Mouse (Mus musculus) layer of hippocampus, postnatal 10 days (tissue): ENCODE results near the gene Deup1. TPM values are rescaled to one million over a fixed set of nuclear protein-coding genes. Genes with fewer than 3 reads are reported as not detected.
"Not testable (repeated sequence)": the region's sequence is repeated elsewhere in the genome, so short reads cannot be mapped to it uniquely, and the experiment has no call there.

ENCODE experiments used
- DNase-seq, 2 experiments: peaks; one replicate each; pipeline ENCODE4 v3.0.0; 2021; ENCODE audit warnings: low spot score in 2 of 2
- total RNA-seq, 2 experiments: library from RNA; stranded (reverse); gene quantifications; 2 replicates each; pipeline ENCODE4 v1.2.3; 2021

Gene Deup1
- total RNA-seq, 2 experiments from 2014 or later: 1.6 to 1.8 TPM

DNA sequence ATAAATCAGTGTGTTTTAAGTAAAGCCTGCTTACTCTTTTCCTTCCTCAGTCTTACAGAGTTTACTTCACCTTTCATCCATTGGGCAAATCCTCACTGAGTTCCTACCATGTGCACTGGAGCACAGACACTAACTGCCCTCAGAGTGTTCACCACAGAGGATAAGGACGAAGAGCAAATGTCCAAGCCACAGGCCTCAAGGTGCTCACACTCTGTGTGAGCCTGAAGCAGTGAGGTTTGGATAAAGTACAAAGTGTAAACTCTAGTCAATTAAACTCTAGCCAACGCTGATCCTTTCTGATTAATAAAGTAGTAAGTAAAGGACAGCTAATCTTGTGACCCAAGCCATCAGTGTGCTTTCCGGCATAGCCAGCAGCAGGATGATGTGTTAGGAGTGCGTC lies 33.6 kb downstream of the Deup1 start:
- no peak for DNase-seq

GRCm38 (mm10) chr9:15587157-15587854 lies 40.4 kb downstream of the Deup1 start:
- DNase-seq: no peak

DNA sequence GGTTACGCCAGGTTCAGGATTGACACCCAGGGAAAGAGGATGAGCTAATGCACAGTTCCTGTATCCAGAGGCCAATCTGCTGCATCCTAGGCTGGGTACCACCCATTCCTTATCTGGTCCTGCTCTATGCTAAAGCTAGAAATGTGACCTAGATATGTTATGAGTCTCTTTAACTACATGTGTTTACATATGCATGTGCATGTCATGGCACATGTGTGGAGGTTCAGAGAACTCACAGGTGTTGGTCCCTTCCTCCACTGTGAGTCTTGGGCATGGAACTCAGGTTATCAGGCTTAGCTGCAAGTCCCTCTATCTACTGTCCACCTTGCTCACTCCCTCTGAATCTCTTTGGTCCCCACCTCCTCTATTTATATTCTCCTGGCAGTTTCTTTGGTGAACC lies 41.8 kb downstream of the Deup1 start:
- DNase-seq: no peak

DNA sequence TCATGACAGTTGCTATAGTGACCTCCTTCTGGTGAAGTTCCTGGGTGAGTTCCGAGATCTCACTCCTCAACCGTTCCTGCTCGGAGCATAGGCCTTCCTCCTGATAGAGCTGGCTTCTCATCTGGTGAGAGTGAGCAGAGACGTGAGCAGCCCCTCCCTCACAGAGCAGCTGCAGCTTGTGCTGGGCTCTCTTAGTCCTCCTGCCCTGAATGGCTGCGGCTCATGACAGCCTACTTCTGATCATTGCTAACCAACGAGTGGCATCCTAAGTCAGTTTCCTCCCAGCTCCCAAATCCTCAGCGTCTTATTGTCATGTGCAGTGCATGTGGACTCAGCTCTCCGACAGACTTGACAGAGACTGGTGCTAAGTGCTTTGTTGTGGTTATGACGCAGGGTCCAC lies 43.5 kb downstream of the Deup1 start:
- DNase-seq: no peak

- no peak for DNase-seq
Measured at GRCm38 (mm10) chr9:15582026-15582425, 45.7 kb downstream of the Deup1 start.

DNA sequence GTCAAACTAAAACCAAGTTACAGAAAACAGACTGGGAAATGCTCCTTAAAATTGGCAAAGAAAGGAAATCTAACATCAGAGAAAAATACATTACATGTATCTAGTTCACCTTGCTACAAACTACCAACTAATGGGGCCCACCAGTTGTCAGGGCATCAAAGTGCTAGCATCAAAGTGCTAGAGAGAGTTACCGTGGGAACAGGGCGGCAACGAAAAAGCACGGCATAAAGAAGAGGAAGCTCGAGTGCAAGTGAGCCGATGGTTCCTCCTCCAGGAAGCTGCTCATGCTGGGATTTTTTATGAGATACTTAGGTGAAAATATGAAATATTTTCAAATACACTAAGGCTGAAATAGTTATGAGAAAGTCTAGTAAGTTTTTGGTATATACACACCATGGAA lies 47.6 kb downstream of the Deup1 start:
- DNase-seq: no peak

GRCm38 (mm10) chr9:15578946-15579345 lies 48.8 kb downstream of the Deup1 start:
- no peak for DNase-seq

DNA sequence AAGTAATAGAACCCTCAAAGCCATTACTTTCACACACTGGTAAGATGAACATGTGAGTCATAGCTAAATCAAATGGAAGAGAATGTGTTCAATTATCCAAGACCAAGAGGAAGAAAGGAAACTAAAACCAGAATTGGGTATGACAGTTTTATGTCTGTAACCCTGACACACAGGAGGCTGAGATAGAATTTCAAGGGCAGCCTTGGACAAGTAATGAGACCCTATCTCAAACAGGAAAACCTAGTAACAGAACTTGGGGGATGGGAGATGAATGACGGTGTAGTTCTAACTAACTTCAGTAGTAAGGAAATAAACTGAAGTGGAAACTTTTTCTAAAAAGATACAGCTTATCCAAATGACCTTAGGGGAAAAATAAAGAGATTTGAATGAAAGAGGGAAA lies 49.3 kb downstream of the Deup1 start:
- DNase-seq: no peak

- no peak for DNase-seq
Measured at GRCm38 (mm10) chr9:15574750-15575454, 52.8 kb downstream of the Deup1 start.

DNA sequence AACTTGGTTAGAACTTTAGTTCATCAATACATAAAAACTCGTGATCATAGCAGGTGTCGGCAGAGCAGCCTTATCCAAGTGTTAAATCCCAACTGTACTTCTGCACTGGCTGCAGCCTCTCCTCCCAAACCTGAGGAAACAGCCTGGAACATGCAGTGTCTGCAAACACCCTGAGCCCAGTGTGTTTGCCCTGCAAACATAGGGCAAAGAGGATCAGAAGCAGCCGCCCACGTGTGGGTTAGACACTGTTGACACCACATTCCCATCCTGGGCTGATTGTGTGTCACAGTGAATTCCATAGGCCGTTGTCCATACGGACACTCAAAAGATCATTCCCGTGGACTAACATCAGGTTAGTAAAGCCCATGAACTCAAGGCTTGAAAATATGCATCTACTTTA lies 65.4 kb downstream of the Deup1 start:
- DNase-seq: no peak

DNA sequence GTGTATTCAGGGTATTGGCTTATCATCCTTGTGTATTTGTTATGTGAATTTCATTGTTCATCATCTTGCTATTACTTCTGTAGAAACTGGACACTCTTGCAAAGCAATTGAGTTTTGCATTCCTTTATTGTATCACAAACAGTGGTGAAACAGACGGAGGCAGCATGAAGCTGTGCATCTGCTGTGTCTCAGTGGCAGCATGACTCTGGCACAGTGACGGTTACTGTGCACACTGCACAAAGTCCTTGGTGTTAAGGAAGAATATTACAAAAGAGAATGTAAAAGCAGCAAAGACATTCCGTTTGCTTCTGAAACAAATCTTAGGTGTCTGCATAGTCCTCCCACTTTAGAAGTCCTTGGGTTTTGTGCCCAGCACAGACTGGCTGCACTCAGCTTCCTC lies 67.3 kb downstream of the Deup1 start:
- no peak for DNase-seq

- DNase-seq: no peak
Measured at GRCm38 (mm10) chr9:15553322-15553721, 74.4 kb downstream of the Deup1 start.

DNA sequence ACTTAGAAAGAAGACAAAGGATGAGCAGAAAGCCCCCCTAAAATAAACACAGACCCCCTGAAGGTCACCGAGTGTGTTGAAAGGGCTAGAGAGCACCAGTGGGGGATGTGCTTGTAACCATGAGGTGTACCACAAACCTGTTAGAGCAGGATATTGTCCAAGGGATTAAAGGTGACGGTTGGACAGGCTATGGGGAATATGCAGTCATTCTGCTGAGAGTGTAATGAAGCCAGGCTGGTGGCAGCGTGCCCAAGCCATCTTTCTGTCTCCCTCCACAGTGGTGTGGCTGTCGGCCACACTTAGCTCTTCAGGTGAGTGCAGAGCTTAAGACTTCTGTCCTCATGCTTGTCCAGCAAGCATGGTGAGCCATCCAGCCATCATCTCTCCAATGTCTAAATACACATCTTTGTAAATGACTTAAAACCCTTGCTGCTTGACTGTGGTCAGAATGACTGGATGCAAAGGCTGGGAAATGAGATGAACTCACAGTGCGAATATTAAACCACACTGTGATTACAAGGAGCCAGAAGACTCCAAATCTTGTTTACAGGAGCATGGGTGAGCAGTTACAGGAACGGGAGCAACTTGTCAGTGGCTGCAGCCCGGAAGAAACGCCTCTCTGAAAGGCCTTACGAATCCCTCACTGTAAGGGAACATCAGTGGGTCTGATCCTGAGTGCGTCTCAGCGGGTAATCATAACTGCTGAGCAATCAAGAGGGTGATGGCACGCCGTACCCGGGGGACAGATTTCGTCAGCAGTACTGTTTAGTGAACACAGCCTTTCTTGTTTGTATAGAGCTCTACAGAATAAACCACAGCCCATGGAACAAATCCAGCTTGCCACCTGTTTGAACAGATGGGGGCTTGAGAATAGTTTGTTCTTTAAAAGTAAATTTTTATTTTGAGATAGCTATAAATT lies 75.5 kb downstream of the Deup1 start:
- no peak for DNase-seq

DNA sequence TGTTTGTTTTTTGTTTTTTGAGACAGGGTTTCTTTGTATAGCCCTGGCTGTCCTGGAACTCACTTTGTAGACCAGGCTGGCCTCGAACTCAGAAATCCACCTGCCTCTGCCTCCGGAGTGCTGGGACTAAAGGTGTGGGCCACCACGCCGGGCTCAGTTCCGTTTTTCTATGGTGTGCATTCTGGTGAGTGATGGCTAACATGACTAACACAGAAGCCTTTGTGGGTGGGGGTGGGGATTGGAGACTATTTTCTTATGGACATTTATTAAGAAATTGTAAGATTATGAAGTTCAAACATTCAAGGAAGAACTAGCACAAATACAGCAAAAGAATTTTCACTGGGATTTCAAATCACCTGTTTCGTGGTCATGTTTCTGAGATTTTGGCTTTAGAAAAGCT lies 76.7 kb downstream of the Deup1 start:
- not testable (repeated sequence) for DNase-seq

- DNase-seq: no peak
Measured at GRCm38 (mm10) chr9:15550461-15550961, 77.2 kb downstream of the Deup1 start.

GRCm38 (mm10) chr9:15541735-15542354 lies 85.9 kb downstream of the Deup1 start:
- no peak for DNase-seq

GRCm38 (mm10) chr9:15538979-15539533 lies 88.7 kb downstream of the Deup1 start:
- DNase-seq: no peak

DNA sequence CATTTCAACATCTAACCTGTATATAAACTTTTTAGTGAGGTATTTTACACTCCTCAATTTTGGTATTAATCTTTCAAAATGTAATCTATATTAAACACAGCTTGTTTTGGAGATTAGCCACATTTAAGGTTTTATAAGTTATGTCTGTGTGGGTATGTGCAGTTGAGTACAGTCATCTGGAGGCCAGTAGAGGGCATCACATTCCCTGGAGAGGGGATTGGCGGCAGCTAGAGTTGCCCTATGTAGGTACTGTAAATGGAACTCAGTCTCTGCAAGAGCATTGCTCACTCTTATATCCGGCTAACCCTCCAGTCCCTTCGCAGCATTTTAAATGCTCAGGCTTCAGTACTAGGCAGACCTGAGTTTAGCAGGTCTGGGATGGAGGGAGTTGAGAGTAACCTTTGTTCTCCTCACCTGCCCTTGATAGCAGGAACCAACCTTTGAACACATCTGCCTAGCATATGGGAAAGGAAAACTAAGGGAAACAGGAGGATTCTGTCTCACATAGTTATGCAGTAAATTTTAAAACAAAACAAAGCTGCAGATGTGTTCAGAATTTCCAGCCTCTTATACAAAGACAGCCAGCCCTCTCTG lies 90.2 kb downstream of the Deup1 start:
- DNase-seq: no peak

- no peak for DNase-seq
Measured at GRCm38 (mm10) chr9:15536861-15537426, 90.8 kb downstream of the Deup1 start.

- no peak for DNase-seq
Measured at GRCm38 (mm10) chr9:15535418-15535817, 92.3 kb downstream of the Deup1 start.
